Mouse (Mus musculus): ENCODE data around the gene Stag3. TPM values are rescaled to one million over a fixed set of nuclear protein-coding genes. Genes with fewer than 3 reads are reported as not detected.

Stag3 gene
- total and polyA plus RNA-seq, 3 experiments: 0.07 TPM; not detected in 2

DNA sequence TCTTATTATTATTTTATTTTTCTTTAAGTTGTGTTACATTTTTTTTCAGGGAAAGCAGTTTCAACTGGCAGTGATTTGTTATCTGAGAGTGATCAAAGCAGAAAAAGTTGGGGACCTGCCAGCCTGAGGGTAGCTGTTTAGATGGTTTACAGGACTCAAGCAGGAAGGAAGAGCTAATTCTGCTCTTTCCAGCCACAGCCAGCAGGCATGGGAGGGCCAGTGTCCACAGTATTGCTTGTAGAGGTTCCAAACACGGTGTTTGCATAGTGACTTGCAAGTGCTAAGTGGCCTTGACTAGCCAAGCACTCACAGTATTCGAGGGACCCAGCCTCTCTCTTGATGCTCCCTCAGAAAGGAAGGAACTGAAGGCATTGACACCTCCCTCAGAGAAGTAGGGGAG lies 38.5 kb upstream of the Stag3 start:
- no peaks in the 10 kb centered on the region for H3K36me3 ChIP-seq (ENCODE audit: control insufficient read depth in 1 of 2, insufficient read depth in 2 of 2, low read length in 2 of 2)
- no peak for DNase-seq (ENCODE audit: low read depth, low spot score)
- no peak overlapping the region for H3K9ac ChIP-seq (ENCODE audit: control insufficient read depth, low read depth, low read length, poor library complexity, severe bottlenecking)
- H3K79me2 ChIP-seq (ENCODE audit: control insufficient read depth, insufficient read depth, low read length, poor library complexity): no peaks in the 10 kb centered on the region
- H3K9me3 ChIP-seq (replicated peaks; ENCODE audit: insufficient read depth, low read length): no peaks in the 10 kb centered on the region
- H3K27me3 ChIP-seq (ENCODE audit: control insufficient read depth in 1 of 2, insufficient read depth in 2 of 2, low read length in 2 of 2): no peaks in the 10 kb centered on the region; a peak in 1 of 4 replicates
- no peak for TF ChIP-seq UBTF (IDR thresholded peaks at IDR 0.05; ENCODE audit: borderline replicate concordance, insufficient read depth, low read depth, low read length)
- TF ChIP-seq NELFE (IDR thresholded peaks at IDR 0.05; ENCODE audit: low read depth, low read length): no peak
- no peak for TF ChIP-seq TCF12 (IDR thresholded peaks at IDR 0.05; ENCODE audit: low read depth, low read length)
- no peak for TF ChIP-seq TBP (IDR thresholded peaks at IDR 0.05; ENCODE audit: low read depth, low read length)
- no peak for TF ChIP-seq CTCF (IDR thresholded peaks at IDR 0.05 in 2 of 3, conservative IDR thresholded peaks at IDR 0.05 in 1 of 3; ENCODE audit: control insufficient read depth in 1 of 3, insufficient read depth in 1 of 3, low read depth in 2 of 3, low read length in 3 of 3, poor library complexity in 1 of 3, severe bottlenecking in 1 of 3)
- no peak for TF ChIP-seq EP300 (IDR thresholded peaks at IDR 0.05; ENCODE audit: low read depth in 1 of 2, low read length in 2 of 2)
- TF ChIP-seq POLR2AphosphoS2 (IDR thresholded peaks at IDR 0.05; ENCODE audit: low read length): no peak
- no peak for TF ChIP-seq ZNF384 (IDR thresholded peaks at IDR 0.05; ENCODE audit: low read depth, low read length)
- TF ChIP-seq GABPA (IDR thresholded peaks at IDR 0.05; ENCODE audit: low read depth, low read length): no peak
- no peak for TF ChIP-seq MAX (IDR thresholded peaks at IDR 0.05; ENCODE audit: low read length)
- no peak for TF ChIP-seq RCOR1 (IDR thresholded peaks at IDR 0.05; ENCODE audit: low read depth, low read length)
- no peak for TF ChIP-seq MAZ (IDR thresholded peaks at IDR 0.05; ENCODE audit: low read depth, low read length)
- no peak for TF ChIP-seq USF1 (IDR thresholded peaks at IDR 0.05; ENCODE audit: low read depth, low read length)
- TF ChIP-seq USF2 (IDR thresholded peaks at IDR 0.05; ENCODE audit: borderline replicate concordance in 1 of 2, insufficient read depth in 1 of 2, low read depth in 1 of 2, low read length in 2 of 2): no peak
- no peak for TF ChIP-seq ZKSCAN1 (IDR thresholded peaks at IDR 0.05; ENCODE audit: low read depth, low read length)
- no peak for TF ChIP-seq MAFK (IDR thresholded peaks at IDR 0.05; ENCODE audit: borderline replicate concordance, low read depth, low read length)
- no peak for TF ChIP-seq JUND (IDR thresholded peaks at IDR 0.05; ENCODE audit: low read depth, low read length)
- no peak for TF ChIP-seq TAL1 (IDR thresholded peaks at IDR 0.05; ENCODE audit: low read length)
- TF ChIP-seq ZMIZ1 (IDR thresholded peaks at IDR 0.05; ENCODE audit: low read depth, low read length): no peak
- TF ChIP-seq CHD1 (IDR thresholded peaks at IDR 0.05; ENCODE audit: low read depth, low read length): no peak
- H3K4me1 ChIP-seq (ENCODE audit: control insufficient read depth in 1 of 2, insufficient read depth in 2 of 2, low read length in 2 of 2): no peaks in the 10 kb centered on the region
- no peak overlapping the region for H3K4me3 ChIP-seq (ENCODE audit: control insufficient read depth in 1 of 2, insufficient read depth in 1 of 2, low read depth in 2 of 2, low read length in 2 of 2)
- no peak overlapping the region for H3K27ac ChIP-seq (ENCODE audit: control insufficient read depth, low read depth, low read length)

DNA sequence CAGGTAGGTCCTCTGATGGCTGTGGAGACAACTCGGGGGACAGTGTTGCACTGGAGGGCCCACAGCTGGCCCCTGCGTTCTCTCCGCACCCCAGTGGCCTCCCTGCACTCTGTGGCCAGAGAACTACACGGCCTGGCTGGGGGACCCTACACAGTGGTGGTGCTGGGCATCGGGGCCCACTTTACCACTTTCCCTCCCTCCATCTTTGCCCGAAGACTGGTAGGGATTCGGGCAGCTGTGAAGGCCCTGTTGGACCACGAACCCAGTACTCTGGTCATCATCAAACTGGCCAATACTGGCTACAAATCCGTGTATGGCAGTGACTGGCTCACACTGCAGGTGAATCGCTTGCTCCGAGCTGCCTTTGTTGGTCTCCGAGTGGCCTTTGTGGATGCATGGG lies 28.9 kb upstream of the Stag3 start:
- Histone ChIP-seq H3K27me3 (ENCODE audit: control insufficient read depth in 1 of 2, insufficient read depth in 2 of 2, low read length in 2 of 2) (no peaks in the 10 kb centered on the region; a peak in 1 of 4 replicates), H3K9ac (ENCODE audit: control insufficient read depth, low read depth, low read length, poor library complexity, severe bottlenecking) (no peak overlapping the region), H3K4me3 (ENCODE audit: control insufficient read depth in 1 of 2, insufficient read depth in 1 of 2, low read depth in 2 of 2, low read length in 2 of 2) (no peak overlapping the region), H3K36me3 (ENCODE audit: control insufficient read depth in 1 of 2, insufficient read depth in 2 of 2, low read length in 2 of 2) (peaks cover 0 to 7% of the 10 kb centered on the region in 2 experiments; a peak in 2 of 4 replicates), H3K4me1 (ENCODE audit: control insufficient read depth in 1 of 2, insufficient read depth in 2 of 2, low read length in 2 of 2) (peaks cover 0 to 8% of the 10 kb centered on the region in 2 experiments; a peak in 3 of 4 replicates), H3K27ac (ENCODE audit: control insufficient read depth, low read depth, low read length) (no peak overlapping the region), H3K9me3 (replicated peaks; ENCODE audit: insufficient read depth, low read length) (no peaks in the 10 kb centered on the region), H3K79me2 (ENCODE audit: control insufficient read depth, insufficient read depth, low read length, poor library complexity) (no peaks in the 10 kb centered on the region; the same call in 1 of the 2 replicates)
- TF ChIP-seq MAFK (IDR thresholded peaks at IDR 0.05; ENCODE audit: borderline replicate concordance, low read depth, low read length): no peak
- no peak for TF ChIP-seq ZMIZ1 (IDR thresholded peaks at IDR 0.05; ENCODE audit: low read depth, low read length)
- TF ChIP-seq BHLHE40 (IDR thresholded peaks at IDR 0.05; ENCODE audit: borderline replicate concordance, low read depth, low read length): no peak
- TF ChIP-seq MYC (IDR thresholded peaks at IDR 0.05; ENCODE audit: low read depth, low read length): no peak
- no peak for TF ChIP-seq GABPA (IDR thresholded peaks at IDR 0.05; ENCODE audit: low read depth, low read length)
- TF ChIP-seq TAL1 (IDR thresholded peaks at IDR 0.05; ENCODE audit: low read length): no peak
- no peak for DNase-seq (ENCODE audit: low read depth, low spot score)
